Mouse (Mus musculus) frontal cortex, postnatal 10 days (tissue): ENCODE results near the gene Cdc42ep4.
A peak's percentile ranks its signal among the peaks of the same experiment; 100 is the strongest.

Experiments used
- DNase-seq, 2 experiments: peaks; one replicate each; pipeline ENCODE4 v3.0.0; 2022; ENCODE audit warnings: low spot score in 2 of 2, mixed read lengths in 1 of 2

Gene Cdc42ep4

DNA sequence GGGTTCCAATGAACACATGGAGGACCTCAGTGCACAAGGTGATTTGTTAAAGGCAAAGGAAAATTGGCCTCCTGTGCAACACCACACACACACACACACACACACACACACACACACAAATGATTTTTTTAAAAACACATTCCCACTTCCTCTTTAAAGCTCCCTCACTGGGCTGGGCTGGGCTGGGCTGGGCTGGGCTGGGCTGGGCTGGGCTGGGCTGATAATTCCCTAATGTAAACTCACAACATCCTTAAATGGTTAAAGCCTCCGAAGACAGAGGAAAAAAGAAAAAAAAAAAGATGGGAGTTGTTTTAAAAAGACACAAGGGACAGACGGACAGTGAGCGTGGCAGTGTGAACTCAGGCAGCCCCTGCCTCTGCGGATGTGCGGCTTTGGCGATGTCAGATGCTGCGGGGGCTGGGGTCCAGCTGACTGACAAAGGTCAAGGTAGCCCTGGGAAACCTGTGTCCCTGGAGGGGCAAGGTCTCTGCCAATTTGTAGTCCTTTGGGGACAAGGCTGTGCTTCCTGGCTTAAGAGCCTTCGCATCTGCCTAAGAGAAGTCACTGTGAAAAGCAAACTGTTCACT lies 26.3 kb upstream of the Cdc42ep4 start:
- no peak for DNase-seq

GRCm38 (mm10) chr11:113776851-113777511 lies 25.3 kb upstream of the Cdc42ep4 start:
- DNase-seq = no peak

GRCm38 (mm10) chr11:113774773-113775172 lies 23.1 kb upstream of the Cdc42ep4 start:
- no peak for DNase-seq

GRCm38 (mm10) chr11:113773191-113773590 lies 21.5 kb upstream of the Cdc42ep4 start:
- no peak for DNase-seq

DNA sequence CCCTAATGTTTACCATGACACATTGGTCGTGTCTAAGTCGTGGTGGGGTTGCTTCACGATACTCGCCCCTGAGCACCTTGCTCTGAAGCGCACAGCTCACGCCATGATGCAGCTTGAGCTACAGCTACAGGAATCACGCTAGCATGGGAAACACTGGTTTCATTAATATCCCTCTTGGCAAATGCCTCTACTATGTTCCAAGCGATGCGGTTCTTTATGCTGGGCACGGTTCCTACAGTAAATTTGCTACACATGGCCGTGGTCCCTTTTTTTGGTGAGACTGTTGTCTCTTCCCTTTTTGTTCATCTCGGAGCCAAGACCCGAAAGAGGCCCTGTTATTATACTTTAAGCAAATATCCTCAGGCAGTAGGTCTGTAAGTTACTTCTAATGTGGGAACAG lies 19.5 kb upstream of the Cdc42ep4 start:
- no peak for DNase-seq

DNA sequence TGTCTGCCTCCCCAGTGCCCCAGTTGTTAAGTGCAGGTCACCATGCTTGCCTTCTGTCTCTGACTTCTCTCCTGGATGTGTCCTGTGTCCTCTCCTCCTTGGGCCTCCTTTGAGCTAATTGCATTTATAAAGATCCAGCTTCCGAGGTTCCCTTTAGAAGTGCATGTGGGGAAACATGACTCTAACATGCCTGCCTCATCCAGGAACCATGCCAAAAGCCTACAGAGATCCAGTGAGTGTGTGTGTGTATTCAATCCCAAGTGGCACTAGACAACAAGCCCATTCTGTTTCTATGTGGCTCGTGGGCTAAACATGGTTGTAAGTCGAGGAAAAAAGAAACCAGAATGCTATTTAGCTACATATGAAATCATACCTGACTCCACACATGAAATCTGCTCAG lies 16.7 kb upstream of the Cdc42ep4 start:
- no peak for DNase-seq

DNA sequence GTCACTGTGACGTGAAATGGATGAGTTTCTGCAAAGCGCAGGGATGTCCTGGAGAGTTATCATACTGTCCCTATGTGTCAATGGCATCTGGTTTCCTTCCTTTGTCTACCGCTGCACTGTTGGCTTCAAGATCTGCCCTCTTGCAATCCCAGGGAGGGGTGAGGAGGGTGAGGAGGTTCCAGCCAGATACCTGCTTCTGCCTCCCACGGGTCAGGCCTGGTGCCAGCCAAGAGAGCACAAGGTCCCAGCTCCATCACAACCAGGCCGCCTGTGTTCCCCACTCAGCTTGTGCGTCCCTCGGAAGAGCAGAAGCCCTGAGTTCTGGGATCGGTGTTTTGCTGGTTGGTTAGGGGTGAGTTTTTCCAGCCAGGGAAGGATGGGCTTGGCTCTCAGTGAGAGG lies 15.6 kb upstream of the Cdc42ep4 start:
- no peak for DNase-seq

GRCm38 (mm10) chr11:113766284-113766985 lies 14.8 kb upstream of the Cdc42ep4 start:
- DNase-seq = no peak

DNA sequence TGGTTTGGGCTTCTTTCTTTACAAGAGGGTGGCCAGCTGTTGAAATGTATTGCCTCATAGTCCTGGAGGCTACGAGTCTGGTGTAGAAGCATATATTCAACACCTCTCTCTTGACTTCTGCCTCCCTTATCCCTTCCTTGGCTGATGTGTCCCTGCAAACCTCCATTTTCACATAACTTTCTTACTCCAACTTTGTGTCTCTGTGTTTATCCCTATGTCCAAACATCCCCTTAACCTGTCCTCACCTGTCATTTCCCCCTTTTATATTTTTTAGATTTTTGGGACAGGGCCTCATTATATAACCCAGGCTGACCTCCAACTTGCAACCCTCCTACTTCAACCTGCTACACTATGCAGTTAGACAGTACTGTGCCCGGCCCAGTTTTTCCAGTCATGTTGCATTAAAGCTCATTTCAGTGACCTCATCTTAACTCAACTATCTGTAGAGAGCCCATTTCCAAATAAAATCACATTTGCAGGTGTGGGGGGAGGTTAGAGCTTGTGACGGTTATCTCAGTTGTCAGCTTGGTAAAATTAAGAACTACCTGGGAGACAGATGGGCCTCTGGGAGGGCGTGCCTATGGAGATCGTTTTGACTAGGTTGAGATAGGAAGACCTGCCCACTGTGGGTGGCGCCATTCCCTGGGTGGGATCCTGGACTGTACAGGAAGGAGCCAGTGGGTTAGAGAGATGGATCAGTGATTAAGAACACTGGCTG lies 12.6 kb upstream of the Cdc42ep4 start:
- DNase-seq = no peak

DNA sequence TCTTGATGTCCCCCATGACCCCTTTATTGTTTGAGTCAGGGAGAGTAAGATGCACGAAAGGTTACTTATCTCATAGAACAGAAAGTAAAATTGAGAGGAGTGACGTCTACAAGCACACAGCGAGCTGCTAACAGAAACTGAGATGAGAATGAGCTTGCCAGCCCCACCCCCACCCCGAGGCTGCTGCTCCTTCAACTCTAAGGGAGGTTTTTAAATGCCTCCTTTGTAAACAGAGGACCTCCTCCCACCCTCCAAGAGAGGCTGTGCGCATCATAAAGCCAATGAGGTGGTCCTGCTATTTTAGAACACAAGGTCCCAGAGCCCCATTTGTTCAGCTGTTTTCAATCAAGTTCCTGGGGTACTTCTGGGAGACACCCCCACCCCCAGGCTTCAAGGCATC lies 11.8 kb upstream of the Cdc42ep4 start:
- DNase-seq = no peak

DNA sequence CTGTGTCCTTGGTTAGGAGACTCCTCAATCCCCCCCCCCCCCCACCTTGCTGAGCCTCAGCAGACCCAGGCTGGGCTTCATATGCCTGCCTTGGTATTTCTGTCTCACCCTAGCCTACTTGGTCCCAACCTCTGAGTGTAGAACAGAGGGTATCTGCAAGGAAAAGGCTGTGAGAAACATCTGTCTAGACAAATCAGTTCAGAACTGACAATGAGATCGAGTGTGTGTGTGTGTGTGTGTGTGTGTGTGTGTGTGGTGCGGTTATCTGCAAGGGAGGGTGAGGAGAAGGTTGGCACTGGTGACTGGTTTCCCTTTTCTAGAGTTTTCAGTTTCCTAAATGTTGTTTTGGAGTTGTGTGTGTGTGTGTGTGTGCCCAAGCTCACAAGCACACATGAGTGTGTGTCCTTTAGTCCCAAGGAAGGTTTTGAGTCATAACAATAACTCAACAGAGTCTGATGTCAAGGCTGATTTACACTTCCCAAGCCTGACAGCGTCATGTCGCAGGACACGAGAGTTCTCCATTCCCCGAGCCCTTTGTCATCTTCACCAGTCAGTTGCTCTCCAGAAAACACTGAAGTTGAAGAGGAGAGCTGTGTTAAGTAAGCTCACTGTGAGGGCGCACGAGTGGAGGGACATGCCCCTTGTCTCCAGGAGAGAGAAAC lies 10.6 kb upstream of the Cdc42ep4 start:
- no peak for DNase-seq

GRCm38 (mm10) chr11:113761646-113762045 lies 10.0 kb upstream of the Cdc42ep4 start:
- DNase-seq = no peak

- DNase-seq = no peak
These were observed 8.8 kb upstream of the Cdc42ep4 start for GRCm38 (mm10) chr11:113760476-113760875.

DNA sequence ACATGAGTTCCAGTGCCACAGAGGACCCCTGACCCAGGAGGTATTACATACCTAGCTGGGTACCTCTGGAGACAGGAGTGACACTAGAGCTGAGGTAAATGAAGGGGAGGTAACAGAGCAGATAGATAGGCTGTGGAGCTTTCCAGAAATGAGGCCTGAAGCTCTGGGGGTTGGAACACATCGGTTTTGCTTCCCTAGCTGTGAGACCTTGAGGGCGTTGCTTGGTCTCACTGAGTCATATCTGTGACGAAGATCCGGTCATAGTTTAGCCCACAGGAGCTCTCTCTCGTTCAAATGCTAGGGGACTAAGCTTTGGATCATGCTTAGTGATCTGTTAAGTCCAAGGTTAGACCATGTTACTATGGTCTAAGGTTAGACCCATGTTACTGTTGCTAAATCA lies 7.2 kb upstream of the Cdc42ep4 start:
- DNase-seq = no peak

GRCm38 (mm10) chr11:113756578-113756977 lies 4.9 kb upstream of the Cdc42ep4 start:
- no peak for DNase-seq

DNA sequence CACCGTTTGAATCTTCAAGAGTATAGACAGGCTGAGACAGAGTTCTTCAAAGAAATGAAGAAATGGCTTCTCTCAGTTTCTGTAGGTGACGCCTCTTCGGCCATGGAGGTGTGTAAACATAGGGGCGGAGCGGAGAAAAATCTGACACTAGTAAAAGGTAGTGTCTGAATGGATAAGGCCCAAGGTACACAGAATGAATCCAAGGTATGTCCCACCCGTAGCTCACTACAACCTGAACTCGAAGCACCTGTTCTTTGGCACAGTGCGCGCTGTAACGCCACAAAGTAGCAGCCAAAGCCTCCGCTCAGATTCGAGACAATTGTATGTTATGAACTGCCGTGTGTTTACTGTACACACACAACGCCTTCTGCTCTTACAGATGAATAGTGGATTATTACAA lies 4.2 kb upstream of the Cdc42ep4 start:
- no peak for DNase-seq

- no peak for DNase-seq
These were observed 3.2 kb upstream of the Cdc42ep4 start for GRCm38 (mm10) chr11:113754845-113755244.

- no peak for DNase-seq
These were observed 1.2 kb upstream of the Cdc42ep4 start for GRCm38 (mm10) chr11:113752685-113753430.

DNA sequence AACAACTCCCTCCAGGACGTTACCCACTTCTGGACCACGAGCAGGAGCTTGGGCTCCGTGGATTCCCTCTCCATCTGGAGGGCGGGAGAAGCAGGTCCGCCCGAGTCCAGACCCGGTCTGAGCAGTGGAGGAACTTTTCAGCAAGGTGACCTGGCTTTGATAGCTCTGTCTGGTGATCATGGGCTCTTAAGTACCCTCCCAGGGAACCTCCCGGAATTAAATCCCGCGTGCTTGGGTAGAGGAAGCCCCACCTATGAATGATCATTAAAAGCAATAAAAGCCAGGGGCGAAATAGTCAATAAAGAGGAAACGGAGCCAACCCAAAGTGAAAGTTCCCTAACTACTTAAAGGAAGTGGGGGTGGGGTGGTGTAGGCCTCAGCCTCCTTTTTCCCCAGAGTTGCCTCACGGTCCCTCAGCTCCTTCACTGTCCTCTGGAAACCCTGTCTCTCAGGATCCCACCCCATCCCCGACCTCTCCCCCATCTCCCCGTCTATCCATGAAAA lies 529 bp upstream of the Cdc42ep4 start:
- DNase-seq = no peak

GRCm38 (mm10) chr11:113750571-113751483 lies 854 bp downstream of the Cdc42ep4 start:
- DNase-seq = peak; percentile 67 to 72
